Mouse (Mus musculus) induced T-regulatory cell, adult 2 months (primary cell): ENCODE measurements around the gene Asnsd1.
"Not testable (repeated sequence)": the region's sequence is repeated elsewhere in the genome, so short reads cannot be mapped to it uniquely, and the experiment has no call there.

Source experiments
- DNase-seq: peaks from one replicate; pipeline ENCODE4 v3.0.0-alpha.2; 2012; ENCODE audit warnings: low read depth

Gene Asnsd1

GRCm38 (mm10) chr1:53352327-53353261 is at the start of gene Asnsd1, which contains the start of the genes Asdurf and Gm28551:
TSS of gene Asnsd1 (minus strand) at chr1:53352752.
TSS of gene Asdurf (minus strand) at chr1:53352619.
TSS of gene Gm28551 (minus strand) at chr1:53352667.
- peak; percentile 98 for DNase-seq

- DNase-seq: not testable (repeated sequence)
These were observed 41.6 kb upstream of the Asnsd1 start for GRCm38 (mm10) chr1:53393936-53394760.

- DNase-seq: no peak
These were observed 36.2 kb upstream of the Asnsd1 start for GRCm38 (mm10) chr1:53388762-53389161.

- no peak for DNase-seq
These were observed 31.6 kb upstream of the Asnsd1 start for GRCm38 (mm10) chr1:53384085-53384688.

- DNase-seq: no peak
These were observed 25.2 kb upstream of the Asnsd1 start for GRCm38 (mm10) chr1:53377731-53378130.

GRCm38 (mm10) chr1:53375965-53376364 is 23.4 kb upstream of the Asnsd1 start:
- DNase-seq: not testable (repeated sequence)

- no peak for DNase-seq
These were observed 6.4 kb upstream of the Asnsd1 start for GRCm38 (mm10) chr1:53358988-53359387.

GRCm38 (mm10) chr1:53341071-53341470 is 11.5 kb downstream of the Asnsd1 start:
- DNase-seq: no peak

- not testable (repeated sequence) for DNase-seq
These were observed 15.1 kb downstream of the Asnsd1 start for GRCm38 (mm10) chr1:53337403-53337802.

GRCm38 (mm10) chr1:53335465-53335864 is 17.1 kb downstream of the Asnsd1 start:
- no peak for DNase-seq

- not testable (repeated sequence) for DNase-seq
These were observed 19.0 kb downstream of the Asnsd1 start for GRCm38 (mm10) chr1:53333527-53333926.

GRCm38 (mm10) chr1:53324827-53325494 is 27.6 kb downstream of the Asnsd1 start:
- no peak for DNase-seq

- no peak for DNase-seq
These were observed 28.3 kb downstream of the Asnsd1 start for GRCm38 (mm10) chr1:53324277-53324676.

GRCm38 (mm10) chr1:53323254-53323653 is 29.3 kb downstream of the Asnsd1 start:
- no peak for DNase-seq

GRCm38 (mm10) chr1:53321662-53322344 is 30.7 kb downstream of the Asnsd1 start:
- DNase-seq: no peak

GRCm38 (mm10) chr1:53312989-53313967 is 39.3 kb downstream of the Asnsd1 start, which contains the start of gene Osgepl1:
TSS of gene Osgepl1 (plus strand) at chr1:53313624.
- DNase-seq: peak; percentile 90

GRCm38 (mm10) chr1:53300506-53300905 is 52.0 kb downstream of the Asnsd1 start:
- no peak for DNase-seq

GRCm38 (mm10) chr1:53296581-53297383 is 55.8 kb downstream of the Asnsd1 start, which contains the start of the genes Pms1, Ormdl1 and Gm28778:
TSS of gene Pms1 (minus strand) at chr1:53297018.
TSS of gene Ormdl1 (plus strand) at chr1:53297095.
TSS of gene Gm28778 (plus strand) at chr1:53297111.
- DNase-seq: peak; percentile 93
